Mouse (Mus musculus) B cell, adult 2 months (primary cell): ENCODE measurements around the gene Pkp1.
A peak's percentile ranks its signal among the peaks of the same experiment; 100 is the strongest.

Experiments used
- DNase-seq, 2 experiments: peaks; one replicate each; pipeline ENCODE4 v3.0.0; 2022

The Pkp1 gene

DNA sequence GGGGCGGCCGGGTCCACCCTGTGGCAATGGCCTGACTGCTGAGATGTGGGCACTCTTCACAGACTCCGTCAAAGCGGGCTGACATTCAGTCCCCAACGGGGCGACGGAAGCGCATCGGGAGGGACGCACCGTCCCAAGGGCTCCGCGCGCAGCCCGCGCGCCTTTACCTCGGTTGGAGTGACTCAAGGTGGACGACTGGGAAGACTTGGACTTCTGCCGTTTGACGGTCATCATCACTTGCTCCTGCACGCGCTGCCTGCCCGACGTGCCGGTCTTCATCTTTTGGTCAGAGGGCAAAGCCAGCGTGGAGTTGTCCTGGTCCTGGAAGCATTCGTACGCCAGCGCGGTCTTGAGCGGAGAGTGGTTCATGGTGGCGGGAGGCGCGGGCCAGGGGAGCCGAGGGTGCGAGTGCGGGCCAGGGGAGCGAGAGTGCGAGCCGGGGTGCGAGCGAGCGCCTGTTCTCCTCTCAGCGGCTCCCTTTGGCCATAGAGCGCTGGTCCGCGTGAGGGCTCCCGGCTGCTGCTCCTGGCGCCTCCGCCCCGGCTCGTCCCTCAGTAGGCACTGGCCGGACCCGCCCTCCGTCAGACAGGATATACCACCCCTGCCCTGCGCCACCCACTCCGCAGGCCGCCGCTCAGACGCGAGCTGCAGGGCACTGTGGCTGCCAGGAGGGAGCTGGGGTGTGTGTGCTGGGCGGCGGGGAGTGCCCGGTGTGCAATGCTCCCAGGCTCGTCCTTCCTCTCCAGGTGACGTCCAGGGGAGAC is at the start of gene Pkp1:
TSS of gene Pkp1 (minus strand) at position 564 of the 764 bp plus-strand sequence.
- no peak for DNase-seq

DNA sequence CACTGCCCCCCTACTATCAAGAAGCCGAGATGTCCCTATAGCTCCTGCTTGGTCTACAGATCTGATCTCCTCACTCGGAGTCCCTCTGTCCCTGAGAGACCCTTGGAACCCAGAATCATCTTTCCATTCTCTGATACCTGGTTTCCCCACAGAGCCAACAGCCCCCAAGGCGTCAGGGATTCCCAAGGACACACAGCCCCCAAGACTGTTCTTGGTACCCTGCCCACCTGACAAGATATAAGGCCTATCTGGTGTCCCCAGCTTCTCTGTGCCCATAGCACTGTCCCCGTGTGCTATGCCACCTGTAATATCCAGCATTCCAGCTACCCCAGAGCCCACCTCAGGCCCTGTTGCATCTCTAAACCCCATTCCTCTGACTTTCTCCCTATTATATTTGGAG is 48.7 kb upstream of the Pkp1 start:
- no peak for DNase-seq

DNA sequence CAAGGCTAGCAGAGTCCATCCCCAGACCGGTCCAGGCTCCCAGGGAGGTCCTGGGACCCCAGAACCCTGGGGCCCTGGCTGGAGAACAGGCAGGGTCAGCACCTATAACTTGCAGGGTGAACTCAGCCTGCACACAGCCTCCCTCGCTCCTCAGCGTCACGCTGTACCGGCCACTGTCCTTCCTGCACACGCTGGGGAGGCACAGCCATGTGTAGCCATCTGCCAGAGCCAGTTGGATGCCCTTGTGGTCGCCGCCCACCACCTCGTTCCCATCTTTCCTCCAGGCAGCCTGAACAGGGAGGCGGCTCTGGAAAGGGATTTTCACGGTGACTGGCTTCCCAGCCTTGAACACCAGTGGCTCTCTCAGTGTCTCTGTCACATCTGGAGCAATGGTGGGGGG is 45.6 kb upstream of the Pkp1 start:
- no peak for DNase-seq

DNA sequence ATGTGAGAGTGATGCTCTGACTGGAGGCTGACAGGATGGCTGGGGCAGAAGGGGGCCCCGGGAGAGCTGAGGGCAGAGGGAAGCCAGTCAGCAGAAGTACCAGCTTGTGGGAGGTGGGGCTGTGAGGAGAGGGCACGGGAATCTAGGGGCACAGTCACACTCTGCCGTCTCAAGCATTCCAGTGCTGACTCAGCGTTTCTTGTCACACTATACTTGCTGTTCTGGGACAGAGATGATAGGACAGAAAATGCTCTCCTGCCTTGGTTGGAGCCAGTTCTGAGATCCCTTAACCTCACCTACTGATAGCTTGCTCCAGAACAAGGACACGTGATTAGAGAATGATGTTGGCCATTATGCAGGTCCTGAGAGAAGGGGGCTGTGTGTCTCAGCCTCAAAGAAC is 44.2 kb upstream of the Pkp1 start:
- no peak for DNase-seq

DNA sequence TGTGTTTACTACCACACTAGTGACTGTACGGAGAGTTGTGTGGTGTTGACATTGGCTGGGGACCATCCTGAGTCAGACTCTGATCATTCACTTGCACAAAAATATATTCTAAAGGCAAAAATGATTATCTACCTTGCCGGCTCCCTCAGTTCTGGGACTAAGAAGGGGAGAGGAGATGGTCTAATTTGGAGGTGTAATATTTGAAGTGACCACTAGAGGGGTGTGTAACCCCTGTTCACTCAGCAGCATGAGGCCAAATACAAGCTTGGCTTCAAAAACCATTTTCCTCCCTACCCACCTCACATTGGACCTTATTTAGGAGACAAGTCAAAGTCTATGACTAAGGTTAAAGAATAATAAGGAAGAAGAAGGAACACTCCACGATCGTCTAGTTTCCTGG is 39.5 kb upstream of the Pkp1 start:
- DNase-seq = peak; percentile 19 to 20

DNA sequence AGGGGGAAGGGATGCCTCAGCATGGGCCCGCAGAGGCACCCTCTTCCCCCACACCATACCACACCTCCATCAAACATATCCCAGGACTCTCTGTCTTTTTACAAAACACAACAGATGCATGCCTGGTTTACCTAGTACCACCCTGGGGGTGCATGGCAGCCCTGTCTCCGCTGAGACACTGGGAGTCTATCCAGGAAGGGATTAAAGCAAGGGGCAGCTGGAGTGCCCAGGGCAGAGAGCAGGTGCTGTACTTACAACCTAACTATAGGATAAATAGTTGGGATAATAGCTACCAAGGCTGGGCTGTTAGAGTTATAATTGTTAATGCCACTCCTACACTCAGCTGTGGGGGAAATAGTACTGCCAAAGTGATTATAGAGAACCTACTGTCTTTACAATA is 29.9 kb upstream of the Pkp1 start:
- no peak for DNase-seq

DNA sequence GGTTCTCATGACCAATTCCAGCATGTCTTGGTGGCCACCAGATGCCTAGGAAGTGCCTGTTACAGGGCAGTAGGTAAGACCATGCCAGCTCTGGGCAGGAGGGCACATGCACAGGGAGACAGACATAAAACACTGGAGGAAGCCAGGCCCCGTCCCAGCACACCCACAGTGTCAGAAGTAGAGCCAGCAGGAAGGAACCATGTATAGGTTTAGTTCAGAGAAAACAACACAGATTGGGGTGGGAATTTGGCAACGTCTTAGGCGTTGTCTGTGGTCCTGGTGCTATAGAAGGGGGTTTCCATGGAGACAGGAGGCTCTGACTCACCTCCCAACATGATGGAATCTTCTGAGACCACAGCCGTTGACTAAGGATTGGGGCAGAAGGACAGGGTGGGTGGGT is 27.2 kb upstream of the Pkp1 start:
- DNase-seq = no peak

DNA sequence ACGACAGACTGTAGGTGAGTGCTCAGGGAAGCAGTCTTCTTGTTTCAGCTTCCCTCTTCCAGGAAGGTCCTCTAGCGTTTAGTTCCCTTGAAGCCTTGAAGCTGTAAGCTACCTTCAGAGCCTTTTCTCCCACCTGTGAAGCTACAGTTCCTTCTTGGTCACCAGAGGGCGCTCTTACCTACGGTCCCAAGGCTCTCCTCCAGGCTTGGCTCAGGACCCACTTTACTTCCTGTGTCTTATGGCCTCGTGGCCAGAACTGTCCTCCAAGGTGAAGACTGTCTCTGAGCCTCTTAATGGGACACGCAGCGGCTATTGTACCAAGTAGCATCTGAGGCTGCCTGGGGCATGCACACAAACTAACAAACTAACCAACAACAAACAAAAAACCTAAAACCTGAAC is 26.7 kb upstream of the Pkp1 start:
- peak; percentile 57 to 59 for DNase-seq

DNA sequence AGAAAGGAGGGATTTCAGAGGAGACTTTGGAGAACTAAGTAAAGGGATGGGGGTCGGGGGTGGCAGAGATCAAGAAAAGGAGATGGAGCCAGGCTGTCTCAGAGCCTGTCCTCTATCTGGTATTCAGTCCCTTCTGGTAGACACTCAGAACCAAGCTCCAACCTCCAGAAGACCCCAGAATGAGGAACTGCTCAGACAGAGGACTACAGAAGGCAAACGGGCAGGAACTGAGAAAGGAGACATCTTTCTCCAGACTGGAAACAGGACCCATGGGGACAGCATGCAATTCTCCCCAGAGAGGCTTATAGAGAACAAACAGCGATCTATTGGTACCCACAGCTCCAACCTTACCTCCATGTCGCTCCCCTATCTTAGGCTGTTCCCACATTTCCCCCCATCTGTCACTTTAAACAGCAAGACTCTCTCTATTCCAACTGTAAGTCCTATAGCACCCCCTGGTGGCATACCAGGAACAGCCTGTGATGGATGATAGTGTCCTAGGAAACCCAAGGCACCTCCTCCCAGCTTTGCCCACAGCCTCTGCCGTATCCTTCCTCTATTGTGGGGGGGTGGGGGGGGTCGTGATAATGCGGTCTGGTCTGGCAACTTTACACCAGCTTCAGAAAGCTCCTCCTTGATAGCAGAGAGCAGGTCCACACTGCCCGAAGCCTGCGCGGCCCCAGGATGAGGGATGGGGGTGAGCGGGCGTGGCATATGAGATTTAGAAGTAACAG is 25.7 kb upstream of the Pkp1 start:
- DNase-seq = peak; percentile 74 to 79

DNA sequence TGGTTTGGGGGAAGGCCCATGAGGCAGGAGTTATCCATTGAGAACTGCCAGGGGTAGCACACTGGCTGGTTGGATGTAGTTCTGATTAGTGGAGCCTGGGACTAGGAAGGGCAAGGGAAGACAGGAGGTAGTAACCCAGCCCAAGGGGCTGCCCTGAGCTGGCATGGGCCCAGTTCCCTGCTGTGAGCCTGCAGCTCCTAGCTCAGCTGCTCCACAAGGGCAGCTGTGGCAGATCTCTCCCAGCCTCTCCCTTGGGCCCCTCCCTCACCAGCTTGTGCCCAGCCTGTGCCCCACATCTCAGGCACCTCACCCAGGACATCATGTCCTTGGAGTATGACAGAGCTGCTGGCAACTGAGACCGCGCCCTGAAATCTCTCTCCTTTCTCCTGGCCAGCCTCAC is 24.7 kb upstream of the Pkp1 start:
- no peak for DNase-seq

DNA sequence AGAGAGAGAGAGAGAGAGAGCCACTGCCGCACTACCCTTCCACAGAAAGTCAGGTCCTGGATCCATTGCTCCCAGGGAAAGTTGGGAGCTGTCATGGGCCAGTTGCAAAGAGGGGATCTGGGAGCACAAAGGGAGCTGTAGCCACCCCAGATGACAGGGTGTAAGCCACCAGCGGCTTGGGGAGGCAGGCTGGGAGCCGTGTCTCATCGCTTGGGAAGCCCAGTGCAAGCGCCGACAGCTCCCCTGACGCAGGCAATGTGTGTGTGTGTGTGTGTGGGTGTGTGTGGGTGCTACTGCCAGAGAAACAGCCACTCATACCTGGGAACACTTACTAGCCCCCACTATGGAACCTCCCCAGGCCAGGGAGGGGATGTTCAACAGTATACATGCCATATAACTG is 23.1 kb upstream of the Pkp1 start:
- no peak for DNase-seq

DNA sequence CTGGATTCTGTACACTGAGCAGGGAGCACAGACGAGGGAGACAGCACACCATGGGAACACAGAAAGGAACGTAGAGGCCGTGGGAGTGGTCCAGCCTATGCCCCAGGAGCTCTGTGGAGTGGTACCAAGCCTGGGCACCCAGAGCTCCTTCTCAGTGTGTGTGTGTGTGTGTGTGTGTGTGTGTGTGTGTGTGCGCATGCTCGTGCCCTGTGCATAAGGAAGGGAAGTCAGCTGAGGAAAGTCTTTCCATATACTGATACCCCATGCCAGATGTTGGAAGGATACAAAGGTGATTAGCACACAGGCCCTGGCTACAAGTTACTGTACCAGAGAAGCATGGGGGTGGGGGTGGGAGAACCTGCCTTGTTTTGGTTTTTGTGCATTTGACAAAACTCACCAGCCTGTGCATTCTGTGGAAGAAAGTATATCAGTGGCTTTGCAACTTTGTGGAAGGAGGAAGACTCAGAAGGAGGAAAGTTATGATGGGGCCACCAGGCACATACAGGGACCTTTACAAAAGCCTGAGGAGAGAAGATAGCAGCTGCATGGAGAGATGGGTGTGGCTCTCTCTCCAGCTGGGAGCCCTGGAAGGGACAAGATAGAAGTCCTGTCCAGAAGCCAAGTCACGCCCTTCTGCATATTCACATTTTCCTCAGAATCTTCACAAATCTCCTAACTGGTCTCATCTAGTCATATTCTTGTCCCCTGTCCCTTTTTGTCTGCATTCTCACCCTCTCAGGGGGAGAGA is 22.4 kb upstream of the Pkp1 start:
- no peak for DNase-seq

DNA sequence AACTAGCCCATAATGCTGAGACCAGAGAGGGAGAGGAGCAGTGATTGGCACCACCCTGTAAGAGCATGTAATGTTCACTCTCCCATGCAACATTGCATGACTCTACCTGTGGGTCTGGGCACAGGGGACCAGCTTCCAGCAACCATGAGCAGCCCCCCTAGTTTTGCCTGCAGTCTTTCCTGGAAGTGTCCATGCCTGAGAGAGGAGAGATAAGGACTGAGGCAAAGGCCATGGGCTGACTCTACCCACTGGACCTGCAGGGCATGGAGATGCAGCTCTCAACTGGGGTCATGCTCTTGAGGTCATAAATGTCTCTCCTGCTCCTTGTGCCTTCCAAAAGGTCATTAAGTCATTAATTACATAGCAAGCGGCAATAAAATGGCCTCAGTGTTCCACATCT is 17.1 kb upstream of the Pkp1 start:
- no peak for DNase-seq

DNA sequence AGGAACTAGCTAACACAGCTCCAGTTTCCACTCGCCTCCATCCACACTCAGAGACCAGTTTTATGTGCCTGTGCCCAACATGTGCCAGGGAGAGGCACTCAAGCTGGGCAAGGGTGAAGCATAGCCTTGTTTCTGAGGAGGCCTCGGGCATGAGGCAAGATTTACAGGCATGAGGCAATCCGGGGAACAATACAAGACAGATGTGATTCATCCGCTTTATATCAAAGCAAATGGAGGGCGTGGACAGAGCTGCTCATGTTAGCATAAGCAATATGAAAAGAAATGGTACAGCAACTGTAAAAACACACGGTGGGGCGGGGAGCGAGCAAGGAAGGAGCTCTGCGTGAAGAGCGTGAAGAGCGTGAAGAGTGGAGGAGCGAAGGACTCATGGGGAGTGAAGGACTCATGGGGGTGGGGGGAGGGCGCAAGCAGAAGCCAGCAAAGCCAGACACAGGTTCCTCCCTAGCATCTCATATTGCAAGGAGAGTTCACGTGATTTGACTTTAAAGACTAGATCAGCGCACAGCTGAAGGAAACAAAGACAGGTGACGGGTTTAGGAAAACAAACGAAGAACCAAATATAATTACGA is 14.8 kb upstream of the Pkp1 start:
- no peak for DNase-seq

DNA sequence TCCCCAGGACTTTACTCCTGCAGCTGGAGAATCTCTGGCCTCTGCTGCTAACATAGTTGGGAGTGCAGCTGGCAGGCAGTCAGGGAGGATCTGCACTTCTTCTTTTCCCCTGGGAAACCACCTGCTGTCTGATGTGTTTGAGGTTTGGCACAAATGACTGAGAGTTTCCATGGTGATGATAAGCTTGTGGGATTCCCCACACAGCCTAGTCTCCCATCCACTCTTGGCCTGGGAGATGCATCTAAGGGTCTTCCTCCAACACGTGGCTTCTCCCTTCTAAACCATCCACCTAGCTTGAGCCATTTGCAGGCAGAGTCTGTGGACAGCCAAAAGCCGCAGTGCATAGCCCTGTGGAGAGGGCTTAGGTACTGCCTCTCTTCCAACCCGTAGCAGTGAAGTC is 10.9 kb upstream of the Pkp1 start:
- DNase-seq = peak in 1 of 2 experiments; percentile 7

DNA sequence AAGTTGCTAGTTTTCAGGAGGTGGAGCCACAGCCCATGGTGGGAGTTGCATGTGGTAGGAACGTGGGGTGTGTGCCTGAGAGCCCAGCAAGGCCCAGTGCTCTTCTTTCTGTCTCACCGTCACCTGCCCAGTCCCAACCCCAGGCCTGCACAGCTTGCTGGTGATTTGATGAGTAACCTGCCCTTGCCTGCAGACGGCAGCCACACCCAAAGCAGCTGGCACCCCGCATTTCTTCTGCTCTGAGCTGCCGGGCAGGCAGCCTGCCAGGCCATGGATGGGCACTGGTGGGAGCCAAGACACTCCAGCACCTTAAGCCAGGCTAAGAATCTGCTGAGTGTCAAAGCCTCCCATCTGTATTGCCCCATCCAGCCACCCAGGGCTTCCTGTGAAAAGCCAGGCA is 6.8 kb upstream of the Pkp1 start:
- no peak for DNase-seq

DNA sequence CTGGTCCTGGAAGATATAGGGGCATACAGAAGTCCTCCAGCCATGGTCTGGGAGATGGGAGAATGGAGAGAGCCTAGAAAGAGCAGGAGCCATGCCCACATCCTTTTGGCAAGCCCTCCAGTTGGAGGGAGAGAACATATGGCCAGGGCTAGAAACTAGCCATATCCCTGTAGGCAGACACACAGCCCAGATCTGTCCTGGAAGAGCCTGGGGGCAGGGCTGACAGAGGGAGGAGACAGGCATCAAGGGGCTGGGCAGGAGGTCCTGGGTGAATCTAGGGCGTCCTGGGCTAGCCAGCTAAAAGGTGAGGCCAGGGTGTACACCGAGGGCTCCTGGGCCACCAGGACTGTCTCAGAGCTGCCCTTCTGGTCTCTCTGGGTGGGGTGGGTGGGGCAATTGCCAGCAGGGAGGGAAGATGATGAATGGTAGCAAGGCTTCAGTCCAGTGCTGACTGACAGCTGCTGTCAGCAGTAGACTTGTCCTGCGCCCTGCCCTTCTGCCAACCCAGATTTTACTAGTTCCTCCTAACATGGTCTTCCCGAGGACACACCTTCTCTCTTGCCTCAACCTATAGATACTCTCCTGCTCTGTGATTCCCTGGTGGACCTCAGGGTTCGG is 5.5 kb upstream of the Pkp1 start:
- no peak for DNase-seq

DNA sequence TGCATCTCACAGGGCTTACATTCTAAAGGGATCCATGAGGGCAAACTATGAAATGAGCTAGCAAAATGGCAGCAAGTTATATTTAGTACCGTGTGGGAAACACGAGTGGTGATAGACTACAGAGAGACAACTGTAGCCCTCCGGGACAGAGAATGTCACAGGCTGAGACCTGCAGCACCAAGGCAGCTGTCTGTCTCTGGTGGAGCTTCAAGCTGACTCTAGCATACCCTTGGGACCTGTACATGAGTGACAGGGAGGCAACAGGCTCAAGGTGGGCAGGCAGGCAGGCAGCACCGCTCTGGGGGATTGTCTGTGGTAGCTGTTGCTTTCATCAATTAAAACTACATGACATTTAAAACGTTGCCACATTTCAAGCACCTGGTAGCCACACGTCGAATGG is 4.2 kb upstream of the Pkp1 start:
- DNase-seq = no peak

DNA sequence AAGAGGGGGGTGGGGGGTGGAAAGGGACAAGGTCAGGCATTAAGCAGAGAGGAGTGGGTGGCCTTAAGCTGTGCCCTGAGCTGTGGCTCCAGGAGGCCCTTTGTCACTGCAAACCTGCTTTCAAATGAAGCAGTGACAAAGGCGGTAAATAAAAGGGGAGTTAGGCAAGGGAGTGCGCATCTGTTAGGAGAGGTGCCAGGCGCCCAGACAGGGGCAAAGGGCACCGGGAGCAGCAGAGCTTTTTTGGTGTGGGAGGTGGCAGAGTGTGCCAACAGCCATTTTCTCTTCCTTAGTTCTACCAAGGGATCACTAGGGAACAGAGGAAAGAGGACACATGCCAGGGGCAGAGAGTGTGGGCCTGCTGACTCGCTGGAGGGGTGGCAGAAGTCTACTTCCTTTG is 1.8 kb downstream of the Pkp1 start:
- no peak for DNase-seq

DNA sequence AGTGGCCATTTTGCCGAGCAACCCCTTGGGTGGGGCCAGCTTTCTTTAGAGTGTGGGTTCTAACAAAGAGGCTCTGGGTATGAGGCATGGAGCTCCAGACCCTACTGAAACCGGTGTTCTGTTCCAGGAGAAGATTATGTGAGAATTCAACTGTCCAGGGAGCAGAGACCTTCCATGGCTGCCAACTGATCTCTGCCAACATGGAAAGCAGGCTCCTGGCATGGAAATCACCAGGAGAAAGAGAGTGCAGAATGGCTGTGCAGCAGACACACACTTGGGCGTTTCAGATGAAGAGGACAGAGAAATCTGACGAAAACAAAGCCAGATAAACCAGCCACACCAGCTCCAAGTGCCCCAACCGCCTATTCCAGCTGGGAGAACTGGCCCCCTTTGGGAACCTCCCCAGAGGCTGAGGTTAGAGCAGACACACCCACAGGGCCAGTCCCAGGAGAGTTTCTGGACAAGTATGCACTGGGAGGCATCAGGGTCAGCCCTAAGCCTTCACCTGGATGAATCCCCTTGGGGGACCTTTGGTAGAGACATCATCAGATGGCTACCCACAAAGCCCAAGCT is 2.4 kb downstream of the Pkp1 start:
- DNase-seq = no peak

DNA sequence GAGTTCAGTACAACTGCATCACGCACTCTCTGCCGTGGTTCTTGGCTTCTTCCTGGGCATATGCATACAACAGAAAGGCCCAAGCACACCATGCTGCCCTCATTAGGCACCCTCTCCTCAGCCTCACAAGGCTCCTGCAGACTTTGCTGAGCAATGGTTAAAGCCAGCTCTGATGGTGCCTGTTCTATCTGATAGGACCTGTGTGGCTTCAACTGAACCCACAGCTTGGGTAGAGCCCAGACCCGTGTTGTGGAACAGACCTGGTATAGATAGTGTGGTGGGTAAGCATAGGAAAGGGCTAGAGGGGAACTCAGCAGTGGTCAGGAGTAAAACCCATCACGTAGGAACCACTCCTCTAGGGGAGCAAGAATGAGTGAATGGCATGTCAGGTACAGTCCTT is 5.3 kb downstream of the Pkp1 start:
- no peak for DNase-seq

DNA sequence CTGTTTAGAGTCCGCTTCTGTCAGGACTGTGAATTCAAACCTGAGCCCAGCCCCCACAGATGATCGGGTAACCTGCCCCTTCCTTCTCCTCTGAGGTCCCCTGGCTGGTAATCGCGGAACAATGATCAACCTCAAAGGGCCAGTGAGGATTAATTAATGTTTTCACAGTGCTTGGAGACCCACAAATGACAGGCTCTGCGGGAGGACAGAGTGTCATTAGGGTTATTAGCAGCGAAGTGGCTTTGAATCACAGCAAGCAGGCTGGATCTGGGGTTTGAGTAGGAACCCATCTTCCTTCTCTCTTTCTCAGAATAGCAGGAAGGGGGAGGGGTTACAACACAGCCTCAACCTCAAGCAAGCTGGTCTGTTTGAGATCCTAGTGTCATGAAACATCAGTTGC is 9.6 kb downstream of the Pkp1 start:
- DNase-seq = no peak

DNA sequence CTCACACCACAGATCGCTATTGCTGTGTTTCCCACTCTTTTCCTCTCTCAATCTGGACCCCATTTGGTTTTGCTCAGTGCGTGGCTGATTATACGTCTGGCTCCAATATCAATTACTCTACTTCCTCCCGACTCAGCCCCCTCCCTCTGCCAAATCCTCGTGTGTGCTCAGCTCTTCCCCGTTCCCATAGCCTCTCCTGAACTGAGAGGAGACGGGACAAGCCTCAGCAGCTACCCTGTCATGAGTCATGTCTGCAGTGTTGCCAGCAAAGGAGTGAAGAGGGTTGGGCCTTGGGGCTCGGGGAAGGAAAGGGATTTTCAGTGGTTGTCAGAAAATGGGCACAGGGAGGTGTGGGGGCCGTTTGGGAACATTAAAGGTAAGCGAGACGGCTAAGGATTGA is 12.3 kb downstream of the Pkp1 start:
- no peak for DNase-seq
